Mouse (Mus musculus) kidney, postnatal 0 days (tissue): Measurements from ENCODE around the gene Cfap100. TPM values are rescaled to one million over a fixed set of nuclear protein-coding genes. Genes with fewer than 3 reads are reported as not detected.
A peak's percentile ranks its signal among the peaks of the same experiment; 100 is the strongest.

Source experiments
- ATAC-seq: fragments of 200-750 bp; cut with Nextera tagmentation; replicated peaks from 2 replicates; pipeline ENCODE4 v1.8.0; 2017; ENCODE audit warnings: low read depth, moderate number of reproducible peaks, moderate TSS enrichment, moderate library complexity; ENCODE audit not compliant: low FRiP score
- DNase-seq: peaks from one replicate; pipeline ENCODE4 v3.0.0-alpha.2; 2016; ENCODE audit warnings: low spot score
- H3K27ac ChIP-seq: fragments of 300-500 bp; sonication (generic); 2 replicates; pipeline ENCODE4 v1.5.1; 2014; ENCODE audit warnings: mild to moderate bottlenecking
- H3K27me3 ChIP-seq: fragments of 300-500 bp; sonication (generic); 2 replicates; pipeline ENCODE4 v1.6.1; 2014; ENCODE audit warnings: low read length, mixed read lengths; ENCODE audit not compliant: insufficient read depth
- H3K36me3 ChIP-seq: fragments of 300-500 bp; sonication (generic); 2 replicates; pipeline ENCODE4 v1.6.1; 2014; ENCODE audit warnings: low read length, mixed read lengths; ENCODE audit not compliant: insufficient read depth
- H3K4me1 ChIP-seq: fragments of 300-500 bp; sonication (generic); replicated peaks from 2 replicates; pipeline ENCODE4 v1.6.1; 2014; ENCODE audit warnings: antibody characterized with exemption, low read length, mixed read lengths; ENCODE audit not compliant: insufficient read depth
- H3K4me2 ChIP-seq: fragments of 300-500 bp; sonication (generic); 2 replicates; pipeline ENCODE4 v1.6.1; 2014; ENCODE audit warnings: mild to moderate bottlenecking, low read length, moderate library complexity, mixed read lengths
- H3K4me3 ChIP-seq: fragments of 300-500 bp; sonication (generic); replicated peaks from 2 replicates; pipeline ENCODE4 v1.5.1; 2014; ENCODE audit warnings: low read depth, low read length
- H3K9ac ChIP-seq: fragments of 300-500 bp; sonication (generic); 2 replicates; pipeline ENCODE4 v1.6.1; 2014; ENCODE audit warnings: low read depth, low read length
- H3K9me3 ChIP-seq: fragments of 300-500 bp; sonication (generic); replicated peaks from 2 replicates; pipeline ENCODE4 v1.6.1; 2016; ENCODE audit warnings: low read length, inconsistent platforms, mixed read lengths
- CTCF ChIP-seq: IDR thresholded peaks from 2 replicates; pipeline ENCODE4 v1.5.1; 2016; ENCODE audit warnings: antibody characterized with exemption, low read depth, mild to moderate bottlenecking, moderate library complexity
- WGBS: fragments of 180-500 bp; shearing (Covaris S2); extraction: QIAGEN DNeasy Blood & Tissue Kit; methylation state at CpG from one replicate; pipeline ENCODE4 v1.1.7; 2014; 5-methylcytosine and 5-hydroxymethylcytosine counted together
- polyA plus RNA-seq: library from polyadenylated mRNA; unstranded; fragments of >200 nt; fragmentation: Nextera tagmentation; extraction: Ambion mirVana; gene quantifications from 2 replicates; pipeline ENCODE4 v1.2.1, GENCODE M21; 2015

The Cfap100 gene
- polyA plus RNA-seq, 1 experiment from 2014 or later = 0.71 TPM

- H3K4me2 ChIP-seq = no peak overlapping the region
- H3K36me3 ChIP-seq = no peaks in the 10 kb centered on the region
- no peak overlapping the region for H3K4me3 ChIP-seq
- no peak for TF ChIP-seq CTCF
- DNase-seq = no peak
- no peak overlapping the region for H3K27ac ChIP-seq
- no peak overlapping the region for H3K9ac ChIP-seq
- H3K27me3 ChIP-seq = no peaks in the 10 kb centered on the region
- peaks cover 14% of the 10 kb centered on the region; the same call in 1 of the 2 replicates for H3K4me1 ChIP-seq
- WGBS = 86% methylated on average over 3 of the region's 3 CpGs
- no peaks in the 10 kb centered on the region for H3K9me3 ChIP-seq
- no peak for ATAC-seq
Measured at GRCm38 (mm10) chr6:90472697-90473096, 44.1 kb upstream of the Cfap100 start.

- no peak overlapping the region for H3K9ac ChIP-seq
- no peaks in the 10 kb centered on the region for H3K27me3 ChIP-seq
- peaks cover 4% of the 10 kb centered on the region; the same call in 1 of the 2 replicates for H3K36me3 ChIP-seq
- H3K4me1 ChIP-seq = peaks cover 14% of the 10 kb centered on the region; the same call in 1 of the 2 replicates
- no peaks in the 10 kb centered on the region for H3K9me3 ChIP-seq
- 63% methylated on average over 4 of the region's 4 CpGs for WGBS
- no peak overlapping the region for H3K4me3 ChIP-seq
- no peak overlapping the region for H3K4me2 ChIP-seq
- DNase-seq (no peak), ATAC-seq (no peak)
- no peak for TF ChIP-seq CTCF
- no peak overlapping the region for H3K27ac ChIP-seq
Measured at GRCm38 (mm10) chr6:90472079-90472478, 43.5 kb upstream of the Cfap100 start.

GRCm38 (mm10) chr6:90470947-90471541 lies 42.4 kb upstream of the Cfap100 start:
- no peaks in the 10 kb centered on the region for H3K9me3 ChIP-seq
- 56% methylated on average over 12 of the region's 12 CpGs for WGBS

GRCm38 (mm10) chr6:90470255-90470654 lies 41.7 kb upstream of the Cfap100 start:
- H3K4me1 ChIP-seq = peaks cover 10% of the 10 kb centered on the region; the same call in 1 of the 2 replicates
- no peaks in the 10 kb centered on the region for H3K9me3 ChIP-seq
- ATAC-seq = no peak
- H3K27ac ChIP-seq = no peak overlapping the region
- no peak for DNase-seq
- H3K36me3 ChIP-seq = peaks cover 7% of the 10 kb centered on the region; the same call in 1 of the 2 replicates
- H3K27me3 ChIP-seq = no peaks in the 10 kb centered on the region
- H3K9ac ChIP-seq = no peak overlapping the region
- no peak overlapping the region for H3K4me3 ChIP-seq
- TF ChIP-seq CTCF = no peak
- no peak overlapping the region for H3K4me2 ChIP-seq
- WGBS = 100% methylated on average over 2 of the region's 2 CpGs

More at GRCm38 (mm10) chr6:90470947-90471541, 42.4 kb upstream of the Cfap100 start:
- TF ChIP-seq CTCF = no peak
- H3K4me3 ChIP-seq = no peak overlapping the region
- H3K36me3 ChIP-seq = peaks cover 7% of the 10 kb centered on the region; the same call in 1 of the 2 replicates
- no peak overlapping the region for H3K27ac ChIP-seq
- DNase-seq = peak; percentile 25
- no peaks in the 10 kb centered on the region for H3K27me3 ChIP-seq
- H3K9ac ChIP-seq = no peak overlapping the region
- H3K4me1 ChIP-seq = peaks cover 10% of the 10 kb centered on the region; the same call in 1 of the 2 replicates
- ATAC-seq = no peak; the same call in 1 of the 2 replicates
- H3K4me2 ChIP-seq = no peak overlapping the region

- no peak overlapping the region for H3K4me2 ChIP-seq
- H3K9ac ChIP-seq = no peak overlapping the region
- no peak overlapping the region for H3K4me3 ChIP-seq
- no peak for TF ChIP-seq CTCF
- peaks cover 7% of the 10 kb centered on the region; the same call in 1 of the 2 replicates for H3K36me3 ChIP-seq
- no peaks in the 10 kb centered on the region for H3K27me3 ChIP-seq
- ATAC-seq (no peak), DNase-seq (no peak)
- WGBS = 94% methylated on average over 6 of the region's 6 CpGs
- H3K4me1 ChIP-seq = peaks cover 6% of the 10 kb centered on the region; the same call in 1 of the 2 replicates
- H3K27ac ChIP-seq = no peak overlapping the region
- no peaks in the 10 kb centered on the region for H3K9me3 ChIP-seq
Measured at GRCm38 (mm10) chr6:90469041-90469440, 40.4 kb upstream of the Cfap100 start.

GRCm38 (mm10) chr6:90468216-90468615 lies 39.6 kb upstream of the Cfap100 start:
- Histone ChIP-seq H3K27me3 (no peaks in the 10 kb centered on the region), H3K36me3 (peaks cover 7% of the 10 kb centered on the region; the same call in 1 of the 2 replicates), H3K27ac (no peak overlapping the region), H3K9ac (no peak overlapping the region), H3K4me2 (no peak overlapping the region), H3K9me3 (no peaks in the 10 kb centered on the region), H3K4me1 (peaks cover 6% of the 10 kb centered on the region; the same call in 1 of the 2 replicates), H3K4me3 (no peak overlapping the region)
- TF ChIP-seq CTCF = no peak
- WGBS = 92% methylated on average over 1 of the region's 1 CpGs
- ATAC-seq (no peak), DNase-seq (no peak)
